Mouse (Mus musculus): ENCODE results near the gene Entpd1. TPM values are rescaled to one million over a fixed set of nuclear protein-coding genes. Genes with fewer than 3 reads are reported as not detected.

The Entpd1 gene
- polyA plus RNA-seq, 1 experiment from 2014 or later = 8.9 TPM

DNA sequence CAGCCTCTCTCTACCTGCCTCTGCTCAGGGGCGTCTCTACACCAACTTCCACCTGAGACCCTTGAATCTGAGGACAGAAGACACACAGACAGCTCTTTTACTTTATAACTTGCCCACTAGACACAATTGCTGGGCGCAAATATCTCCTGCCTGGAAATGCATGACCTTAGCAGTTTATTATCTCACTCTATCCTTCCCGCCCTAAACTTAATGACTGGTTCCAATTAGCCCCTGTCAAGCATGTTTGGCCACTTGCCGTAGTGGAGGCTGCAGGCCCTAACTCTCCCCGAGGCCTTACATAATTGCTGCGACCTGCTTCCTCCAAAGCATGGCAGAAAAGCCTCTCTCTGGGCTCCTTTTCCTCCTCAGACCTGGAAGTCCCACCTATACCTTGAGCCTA lies 34.2 kb downstream of the Entpd1 start:
- peaks cover 15% of the 10 kb centered on the region for H3K4me1 ChIP-seq (replicated peaks)
- no peak for ATAC-seq (replicated peaks; ENCODE audit: insufficient number of reproducible peaks, insufficient read depth, low FRiP score, low read depth)
- H3K4me3 ChIP-seq = no peak overlapping the region
- H3K9me3 ChIP-seq (replicated peaks) = no peaks in the 10 kb centered on the region
- H3K27me3 ChIP-seq = no peaks in the 10 kb centered on the region
- WGBS = 54% methylated on average over 6 of the region's 6 CpGs
- no peak overlapping the region for H3K4me2 ChIP-seq
- H3K9ac ChIP-seq = no peak overlapping the region
- H3K27ac ChIP-seq = no peak overlapping the region
- H3K36me3 ChIP-seq = no peaks in the 10 kb centered on the region

GRCm38 (mm10) chr19:40647319-40648158 lies 35.4 kb downstream of the Entpd1 start:
- no peaks in the 10 kb centered on the region for H3K9me3 ChIP-seq (replicated peaks)
- H3K4me1 ChIP-seq (replicated peaks) = peaks cover 15% of the 10 kb centered on the region
- H3K36me3 ChIP-seq = no peaks in the 10 kb centered on the region
- H3K9ac ChIP-seq = no peak overlapping the region
- H3K4me3 ChIP-seq = no peak overlapping the region
- no peaks in the 10 kb centered on the region for H3K27me3 ChIP-seq
- peak overlapping the region; percentile 69 for H3K27ac ChIP-seq
- ATAC-seq (replicated peaks; ENCODE audit: insufficient number of reproducible peaks, insufficient read depth, low FRiP score, low read depth) = peak; percentile 60; the same call in 1 of the 2 replicates
- 47% methylated on average over 9 of the region's 9 CpGs for WGBS
- no peak overlapping the region for H3K4me2 ChIP-seq

GRCm38 (mm10) chr19:40650090-40650489 lies 37.9 kb downstream of the Entpd1 start:
- Histone ChIP-seq H3K4me1 (replicated peaks) (peaks cover 15% of the 10 kb centered on the region), H3K9ac (no peak overlapping the region), H3K4me3 (no peak overlapping the region), H3K4me2 (no peak overlapping the region), H3K27ac (0 out of 2 replicates have a peak overlapping the region, but pooled peaks have one; percentile 0), H3K27me3 (no peaks in the 10 kb centered on the region), H3K9me3 (replicated peaks) (no peaks in the 10 kb centered on the region), H3K36me3 (no peaks in the 10 kb centered on the region)
- ATAC-seq (replicated peaks; ENCODE audit: insufficient number of reproducible peaks, insufficient read depth, low FRiP score, low read depth) = no peak
- WGBS = 35% methylated on average over 5 of the region's 5 CpGs

DNA sequence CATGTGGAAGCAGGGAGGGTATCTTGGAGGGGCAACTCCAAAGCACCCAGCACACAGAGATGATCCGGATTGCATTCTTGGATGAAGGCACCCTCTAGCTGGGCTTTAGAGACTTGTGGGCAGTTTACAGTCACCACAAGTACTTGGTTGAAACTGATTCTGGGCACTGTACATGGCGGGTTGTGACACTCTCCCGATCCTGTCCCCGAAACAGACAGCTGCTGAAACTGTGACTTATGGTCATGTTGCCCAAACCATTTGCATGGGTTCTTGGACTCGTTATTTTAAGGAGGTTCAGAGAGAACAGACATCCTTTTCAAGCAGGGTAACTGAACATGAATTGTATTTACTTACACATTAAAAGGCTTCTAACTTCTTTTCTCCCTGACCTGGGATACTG lies 44.0 kb downstream of the Entpd1 start:
- H3K4me2 ChIP-seq = no peak overlapping the region
- ATAC-seq (replicated peaks; ENCODE audit: insufficient number of reproducible peaks, insufficient read depth, low FRiP score, low read depth) = no peak

GRCm38 (mm10) chr19:40658281-40658680 lies 46.1 kb downstream of the Entpd1 start:
- Histone ChIP-seq H3K9ac (no peak overlapping the region), H3K36me3 (no peaks in the 10 kb centered on the region), H3K27me3 (no peaks in the 10 kb centered on the region), H3K4me1 (replicated peaks) (peaks cover 13% of the 10 kb centered on the region), H3K27ac (no peak overlapping the region), H3K4me2 (no peak overlapping the region), H3K4me3 (no peak overlapping the region), H3K9me3 (replicated peaks) (no peaks in the 10 kb centered on the region)
- ATAC-seq (replicated peaks; ENCODE audit: insufficient number of reproducible peaks, insufficient read depth, low FRiP score, low read depth) = no peak
- 64% methylated on average over 6 of the region's 6 CpGs for WGBS

More for the DNA sequence above, 44.0 kb downstream of the Entpd1 start:
- Histone ChIP-seq H3K4me3 (no peak overlapping the region), H3K9me3 (replicated peaks) (no peaks in the 10 kb centered on the region), H3K27ac (no peak overlapping the region), H3K36me3 (no peaks in the 10 kb centered on the region), H3K27me3 (no peaks in the 10 kb centered on the region), H3K4me1 (replicated peaks) (peaks cover 11% of the 10 kb centered on the region), H3K9ac (no peak overlapping the region)
- WGBS = 80% methylated on average over 5 of the region's 5 CpGs

DNA sequence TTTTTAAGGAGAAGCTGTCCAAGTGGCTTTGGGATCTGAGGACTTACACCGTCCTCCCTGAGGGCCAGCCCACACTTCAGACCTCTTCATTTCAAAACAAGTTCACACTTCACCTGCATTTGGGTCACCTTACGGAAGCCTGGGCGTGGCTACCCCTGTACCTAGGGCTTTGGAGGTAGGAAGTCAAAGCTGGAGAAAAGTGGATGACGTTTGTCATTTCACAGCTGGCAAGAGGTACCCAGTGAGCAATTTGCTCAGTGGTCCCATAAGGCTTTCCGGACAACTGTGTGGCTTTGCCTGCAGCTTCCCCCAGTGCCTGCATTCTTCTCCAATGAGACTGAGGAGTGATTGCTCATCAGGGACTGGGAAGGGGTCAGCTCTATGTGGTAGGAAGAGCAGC lies 46.8 kb downstream of the Entpd1 start:
- 50% methylated on average over 5 of the region's 5 CpGs for WGBS
- H3K27ac ChIP-seq = no peak overlapping the region
- H3K4me3 ChIP-seq = 0 out of 2 replicates have a peak overlapping the region, but pooled peaks have one; percentile 47
- peaks cover 18% of the 10 kb centered on the region for H3K4me1 ChIP-seq (replicated peaks)
- no peak overlapping the region for H3K9ac ChIP-seq
- no peak for ATAC-seq (replicated peaks; ENCODE audit: insufficient number of reproducible peaks, insufficient read depth, low FRiP score, low read depth)
- H3K9me3 ChIP-seq (replicated peaks) = no peaks in the 10 kb centered on the region
- peak overlapping the region; percentile 80 for H3K4me2 ChIP-seq
- H3K36me3 ChIP-seq = no peaks in the 10 kb centered on the region
- no peaks in the 10 kb centered on the region for H3K27me3 ChIP-seq

GRCm38 (mm10) chr19:40659651-40660478 lies 47.7 kb downstream of the Entpd1 start:
- Histone ChIP-seq H3K9me3 (replicated peaks) (no peaks in the 10 kb centered on the region), H3K36me3 (no peaks in the 10 kb centered on the region), H3K4me3 (peak overlapping the region; percentile 47), H3K9ac (peak overlapping the region; percentile 45), H3K27ac (peak overlapping the region; percentile 60), H3K27me3 (no peaks in the 10 kb centered on the region), H3K4me1 (replicated peaks) (peaks cover 18% of the 10 kb centered on the region), H3K4me2 (peak overlapping the region; percentile 80)
- WGBS = 2% methylated on average over 16 of the region's 16 CpGs
- no peak for ATAC-seq (replicated peaks; ENCODE audit: insufficient number of reproducible peaks, insufficient read depth, low FRiP score, low read depth)

DNA sequence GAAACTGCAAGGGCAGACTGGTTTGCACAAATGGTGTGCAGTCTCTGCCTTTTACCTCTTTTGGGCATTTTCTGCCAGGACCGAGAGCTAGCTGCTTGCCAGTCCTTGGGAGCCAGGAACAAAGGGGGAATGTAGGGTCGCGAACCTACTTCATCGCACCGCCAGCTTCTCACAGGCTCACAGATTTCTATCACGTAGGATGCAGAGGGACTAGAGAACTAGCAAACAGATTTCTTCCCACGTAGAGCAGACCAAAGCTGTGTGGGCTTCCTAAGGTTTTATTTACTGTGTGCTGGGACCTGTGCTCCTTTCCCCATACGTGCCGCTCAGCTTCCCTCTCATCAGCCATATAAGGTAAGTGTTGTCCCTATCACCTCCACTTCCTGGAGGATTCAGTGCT lies 48.3 kb downstream of the Entpd1 start:
- Histone ChIP-seq H3K27ac (peak overlapping the region; percentile 60), H3K4me1 (replicated peaks) (peaks cover 18% of the 10 kb centered on the region), H3K27me3 (no peaks in the 10 kb centered on the region), H3K36me3 (no peaks in the 10 kb centered on the region), H3K9me3 (replicated peaks) (no peaks in the 10 kb centered on the region), H3K4me3 (peak overlapping the region; percentile 47), H3K9ac (peak overlapping the region; percentile 45), H3K4me2 (peak overlapping the region; percentile 80)
- ATAC-seq (replicated peaks; ENCODE audit: insufficient number of reproducible peaks, insufficient read depth, low FRiP score, low read depth) = no peak
- 16% methylated on average over 9 of the region's 9 CpGs for WGBS

DNA sequence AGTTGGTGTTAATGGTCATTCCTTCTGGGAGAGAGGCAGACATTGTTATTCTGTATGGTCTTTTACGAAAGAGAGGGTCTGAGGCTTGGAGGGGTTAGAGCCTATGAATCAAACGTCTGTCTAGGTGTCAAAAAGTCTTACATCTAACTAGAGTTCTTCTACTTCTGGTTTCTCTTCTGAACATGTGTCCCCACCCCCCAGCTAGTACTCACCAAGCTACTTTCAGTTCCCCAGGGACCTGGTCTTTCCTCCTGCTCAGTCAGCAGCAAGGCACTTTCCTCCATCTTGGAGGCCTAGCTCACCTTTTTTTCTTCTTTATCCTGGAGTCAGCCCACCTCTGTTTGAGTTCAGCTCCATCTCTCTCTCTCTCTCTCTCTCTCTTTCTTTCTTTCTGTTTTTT lies 48.9 kb downstream of the Entpd1 start:
- no peaks in the 10 kb centered on the region for H3K36me3 ChIP-seq
- no peaks in the 10 kb centered on the region for H3K9me3 ChIP-seq (replicated peaks)
- H3K4me2 ChIP-seq = peak overlapping the region; percentile 80
- ATAC-seq (replicated peaks; ENCODE audit: insufficient number of reproducible peaks, insufficient read depth, low FRiP score, low read depth) = no peak
- no peak overlapping the region for H3K9ac ChIP-seq
- peaks cover 18% of the 10 kb centered on the region for H3K4me1 ChIP-seq (replicated peaks)
- H3K27me3 ChIP-seq = no peaks in the 10 kb centered on the region
- WGBS = 80% methylated on average over 2 of the region's 2 CpGs
- peak overlapping the region; percentile 47 for H3K4me3 ChIP-seq
- H3K27ac ChIP-seq = no peak overlapping the region

- Histone ChIP-seq H3K36me3 (no peaks in the 10 kb centered on the region), H3K4me3 (no peak overlapping the region), H3K27ac (no peak overlapping the region), H3K27me3 (no peaks in the 10 kb centered on the region), H3K4me2 (peak overlapping the region; percentile 31; the same call in 1 of the 2 replicates), H3K9me3 (replicated peaks) (no peaks in the 10 kb centered on the region), H3K9ac (no peak overlapping the region), H3K4me1 (replicated peaks) (peaks cover 18% of the 10 kb centered on the region)
- 85% methylated on average over 6 of the region's 6 CpGs for WGBS
- ATAC-seq (replicated peaks; ENCODE audit: insufficient number of reproducible peaks, insufficient read depth, low FRiP score, low read depth) = no peak
Measured at GRCm38 (mm10) chr19:40661874-40662273, 49.7 kb downstream of the Entpd1 start.

DNA sequence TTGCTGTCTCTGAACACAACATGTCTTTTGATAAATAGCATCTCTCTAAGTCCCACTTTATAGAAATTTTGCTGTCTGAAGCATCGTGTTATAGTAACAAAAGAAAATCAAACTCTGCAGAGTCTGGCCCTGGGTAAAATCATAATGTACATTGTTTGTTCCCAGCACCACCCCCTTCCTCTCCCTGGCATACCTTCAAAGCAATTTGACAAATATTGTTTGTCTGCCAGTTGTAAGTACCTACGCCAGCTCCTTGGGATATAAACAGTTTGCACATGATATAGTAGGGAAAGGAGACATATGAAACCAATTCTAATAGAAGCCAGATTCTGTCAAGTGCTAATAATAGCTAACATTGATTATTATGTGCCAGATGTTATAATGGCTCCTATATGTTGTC lies 50.6 kb downstream of the Entpd1 start:
- H3K27ac ChIP-seq = no peak overlapping the region
- H3K27me3 ChIP-seq = no peaks in the 10 kb centered on the region
- no peak overlapping the region for H3K4me2 ChIP-seq
- no peak overlapping the region for H3K9ac ChIP-seq
- H3K9me3 ChIP-seq (replicated peaks) = no peaks in the 10 kb centered on the region
- whole genome bisulfite sequencing = 68% methylated on average over 2 of the region's 2 CpGs
- no peak for ATAC-seq (replicated peaks; ENCODE audit: insufficient number of reproducible peaks, insufficient read depth, low FRiP score, low read depth)
- H3K36me3 ChIP-seq = no peaks in the 10 kb centered on the region
- no peak overlapping the region for H3K4me3 ChIP-seq
- peaks cover 18% of the 10 kb centered on the region for H3K4me1 ChIP-seq (replicated peaks)

Measured in heart, embryonic 15.5 days (tissue).